Mouse (Mus musculus) MEL (cell line): ENCODE measurements around the gene Osbp2. TPM values are rescaled to one million over a fixed set of nuclear protein-coding genes. Genes with fewer than 3 reads are reported as not detected.
A peak's percentile ranks its signal among the peaks of the same experiment; 100 is the strongest.

Source experiments
- DNase-seq: peaks from one replicate; pipeline ENCODE4 v3.0.0; 2011; ENCODE audit warnings: low read depth, low spot score
- H3K27ac ChIP-seq: 2 replicates; pipeline ENCODE4 v1.5.1; 2012; ENCODE audit warnings: low read depth, mild to moderate bottlenecking, control low read depth, low read length, moderate library complexity; ENCODE audit not compliant: control insufficient read depth
- H3K27me3 ChIP-seq, 2 experiments: fragments of 150-350 bp in 1 of 2; sonication (generic) in 1 of 2; 2 replicates each; pipeline ENCODE4 v1.6.1; 2012; ENCODE audit warnings: low read length in 2 of 2, mild to moderate bottlenecking in 2 of 2, improper control_type of control experiment in 1 of 2, moderate library complexity in 1 of 2; ENCODE audit not compliant: insufficient read depth in 2 of 2, control insufficient read depth in 1 of 2
- H3K36me3 ChIP-seq, 2 experiments: 2 replicates each; pipeline ENCODE4 v1.6.1; 2012 to 2014; ENCODE audit warnings: low read length in 2 of 2, improper control_type of control experiment in 1 of 2, inconsistent platforms in 1 of 2, mild to moderate bottlenecking in 1 of 2; ENCODE audit not compliant: insufficient read depth in 2 of 2, control insufficient read depth in 1 of 2
- H3K4me1 ChIP-seq, 2 experiments: fragments of 150-350 bp in 1 of 2; sonication (generic) in 1 of 2; 2 replicates each; pipeline ENCODE4 v1.6.1; 2012; ENCODE audit warnings: low read length in 2 of 2, improper control_type of control experiment in 1 of 2, mild to moderate bottlenecking in 1 of 2; ENCODE audit not compliant: insufficient read depth in 2 of 2, control insufficient read depth in 1 of 2
- H3K4me3 ChIP-seq, 2 experiments: fragments of 150-350 bp in 1 of 2; sonication (generic) in 1 of 2; 2 replicates each; pipeline ENCODE4 v1.5.1; 2012; ENCODE audit warnings: low read depth in 2 of 2, low read length in 2 of 2, mild to moderate bottlenecking in 2 of 2, moderate library complexity in 2 of 2, control low read depth in 1 of 2, improper control_type of control experiment in 1 of 2; ENCODE audit not compliant: control insufficient read depth in 1 of 2, insufficient read depth in 1 of 2
- H3K79me2 ChIP-seq: 2 replicates; pipeline ENCODE4 v1.6.1; 2012; ENCODE audit warnings: mild to moderate bottlenecking, low read length, moderate library complexity; ENCODE audit not compliant: control insufficient read depth, poor library complexity, insufficient read depth
- H3K9ac ChIP-seq: 2 replicates; pipeline ENCODE4 v1.6.1; 2012; ENCODE audit warnings: low read depth, mild to moderate bottlenecking, control low read depth, low read length, moderate library complexity; ENCODE audit not compliant: control insufficient read depth, poor library complexity, severe bottlenecking
- H3K9me3 ChIP-seq: fragments of 150-350 bp; sonication (generic); replicated peaks from 2 replicates; pipeline ENCODE4 v1.6.1; 2012; ENCODE audit warnings: mild to moderate bottlenecking, low read length, improper control_type of control experiment, moderate library complexity; ENCODE audit not compliant: insufficient read depth
- CHD1 ChIP-seq: IDR thresholded peaks from 2 replicates; pipeline ENCODE4 v1.6.1; 2012; ENCODE audit warnings: low read depth, mild to moderate bottlenecking, inconsistent platforms, low read length, improper control_type of control experiment
- E2F4 ChIP-seq: IDR thresholded peaks from 2 replicates; pipeline ENCODE4 v1.6.1; 2011; ENCODE audit warnings: low read depth, low read length, improper control_type of control experiment, borderline replicate concordance
- ELF1 ChIP-seq: IDR thresholded peaks from 2 replicates; pipeline ENCODE4 v1.6.1; 2014; ENCODE audit warnings: low read depth, mild to moderate bottlenecking, inconsistent platforms, low read length, improper control_type of control experiment, moderate library complexity
- ETS1 ChIP-seq: IDR thresholded peaks from 2 replicates; pipeline ENCODE4 v1.6.1; 2012; ENCODE audit warnings: low read depth, mild to moderate bottlenecking, inconsistent platforms, low read length, improper control_type of control experiment, moderate library complexity
- GABPA ChIP-seq: IDR thresholded peaks from 2 replicates; pipeline ENCODE4 v1.6.1; 2012; ENCODE audit warnings: low read depth, mild to moderate bottlenecking, inconsistent platforms, low read length, improper control_type of control experiment, moderate library complexity
- GATA1 ChIP-seq: IDR thresholded peaks from 2 replicates; pipeline ENCODE4 v1.6.1; 2011; ENCODE audit warnings: low read depth, low read length, improper control_type of control experiment
- HCFC1 ChIP-seq: IDR thresholded peaks from 2 replicates; pipeline ENCODE4 v1.6.1; 2012; ENCODE audit warnings: low read depth, mild to moderate bottlenecking, inconsistent platforms, low read length, improper control_type of control experiment, moderate library complexity
- MAFK ChIP-seq: IDR thresholded peaks from 2 replicates; pipeline ENCODE4 v1.6.1; 2011; ENCODE audit warnings: low read depth, mild to moderate bottlenecking, low read length, improper control_type of control experiment, borderline replicate concordance
- MAX ChIP-seq: IDR thresholded peaks from 2 replicates; pipeline ENCODE4 v1.6.1; 2011; ENCODE audit warnings: low read length, improper control_type of control experiment
- MYB ChIP-seq: IDR thresholded peaks from 2 replicates; pipeline ENCODE4 v1.6.1; 2011; ENCODE audit warnings: mild to moderate bottlenecking, low read depth, low read length, improper control_type of control experiment
- NELFE ChIP-seq: IDR thresholded peaks from 2 replicates; pipeline ENCODE4 v1.6.1; 2011; ENCODE audit warnings: low read depth, low read length, improper control_type of control experiment
- NRF1 ChIP-seq: IDR thresholded peaks from 2 replicates; pipeline ENCODE4 v1.6.1; 2014; ENCODE audit warnings: low read depth, mild to moderate bottlenecking, inconsistent platforms, low read length, improper control_type of control experiment, moderate library complexity; ENCODE audit not compliant: poor library complexity, insufficient read depth, severe bottlenecking
- POLR2A ChIP-seq, 2 experiments: IDR thresholded peaks; 2 replicates each; pipeline ENCODE4 v1.6.1; 2011 to 2012; ENCODE audit warnings: low read length in 2 of 2, mild to moderate bottlenecking in 2 of 2, control low read depth in 1 of 2, improper control_type of control experiment in 1 of 2, low read depth in 1 of 2, moderate library complexity in 1 of 2; ENCODE audit not compliant: control insufficient read depth in 1 of 2, insufficient read depth in 1 of 2, poor library complexity in 1 of 2
- POLR2AphosphoS2 ChIP-seq: IDR thresholded peaks from 2 replicates; pipeline ENCODE4 v1.6.1; 2011; ENCODE audit warnings: low read length, improper control_type of control experiment
- SIN3A ChIP-seq: IDR thresholded peaks from 2 replicates; pipeline ENCODE4 v1.6.1; 2012; ENCODE audit warnings: low read length, improper control_type of control experiment, inconsistent platforms
- TAL1 ChIP-seq: IDR thresholded peaks from 2 replicates; pipeline ENCODE4 v1.6.1; 2012; ENCODE audit warnings: mild to moderate bottlenecking, inconsistent platforms, low read length, moderate library complexity, mixed read lengths
- USF1 ChIP-seq: IDR thresholded peaks from 2 replicates; pipeline ENCODE4 v1.6.1; 2014; ENCODE audit warnings: low read depth, mild to moderate bottlenecking, inconsistent platforms, low read length, improper control_type of control experiment, moderate library complexity
- USF2 ChIP-seq, 2 experiments: IDR thresholded peaks; 2 replicates each; pipeline ENCODE4 v1.6.1; 2011 to 2012; ENCODE audit warnings: improper control_type of control experiment in 2 of 2, low read length in 2 of 2, borderline replicate concordance in 1 of 2, inconsistent platforms in 1 of 2, low read depth in 1 of 2, mild to moderate bottlenecking in 1 of 2; ENCODE audit not compliant: insufficient read depth in 1 of 2
- ZNF384 ChIP-seq: IDR thresholded peaks from 2 replicates; pipeline ENCODE4 v1.6.1; 2012; ENCODE audit warnings: low read depth, mild to moderate bottlenecking, inconsistent platforms, low read length, improper control_type of control experiment
- polyA plus RNA-seq, 2 experiments: library from polyadenylated mRNA; stranded (reverse) in 1 of 2; unstranded in 1 of 2; fragments of >175 nt in 1 of 2; fragments of >200 nt in 1 of 2; gene quantifications; 2 replicates each; pipeline versions ENCODE4 v1.2.1 to v1.2.4; 2012; ENCODE audit warnings: low replicate concordance in 2 of 2, low read depth in 1 of 2; ENCODE audit not compliant: insufficient read length in 2 of 2, insufficient read depth in 1 of 2, missing spikeins in 1 of 2
- total RNA-seq: library from RNA; depleted of rRNA; stranded (reverse); fragments of 300-350 nt; gene quantifications from 2 replicates; pipeline ENCODE4 v1.2.3, GENCODE M21; 2012

The Osbp2 gene
- total and polyA plus RNA-seq, 3 experiments: 0.04 TPM; not detected in 2

- Histone ChIP-seq H3K27me3 (peaks cover 18 to 27% of the 10 kb centered on the region in 2 experiments), H3K79me2 (no peaks in the 10 kb centered on the region), H3K9ac (no peak overlapping the region), H3K4me3 (no peak overlapping the region), H3K36me3 (no peaks in the 10 kb centered on the region), H3K9me3 (no peaks in the 10 kb centered on the region), H3K27ac (no peak overlapping the region), H3K4me1 (no peaks in the 10 kb centered on the region)
- peak; percentile 16 for DNase-seq
- no peak for TF ChIP-seq GATA1
- TF ChIP-seq POLR2A (IDR thresholded peaks at IDR 0.05; ENCODE audit: control insufficient read depth in 1 of 2, insufficient read depth in 1 of 2, low read depth in 1 of 2, low read length in 2 of 2, poor library complexity in 1 of 2): no peak
- no peak for TF ChIP-seq GABPA
- TF ChIP-seq HCFC1: no peak
- TF ChIP-seq USF1: peak; percentile 63; the same call in 1 of the 2 replicates
- no peak for TF ChIP-seq ZNF384
These were observed 113.9 kb downstream of the Osbp2 start for GRCm38 (mm10) chr11:3749831-3750230.

- Histone ChIP-seq H3K27ac (no peak overlapping the region), H3K9ac (no peak overlapping the region), H3K27me3 (peaks cover 4 to 20% of the 10 kb centered on the region in 2 experiments), H3K79me2 (no peaks in the 10 kb centered on the region), H3K4me1 (no peaks in the 10 kb centered on the region), H3K36me3 (no peaks in the 10 kb centered on the region), H3K9me3 (no peaks in the 10 kb centered on the region), H3K4me3 (no peak overlapping the region)
- no peak for TF ChIP-seq MAX
- TF ChIP-seq NELFE: no peak
- no peak for TF ChIP-seq MAFK
- TF ChIP-seq POLR2A (IDR thresholded peaks at IDR 0.05; ENCODE audit: control insufficient read depth in 1 of 2, insufficient read depth in 1 of 2, low read depth in 1 of 2, low read length in 2 of 2, poor library complexity in 1 of 2): no peak
- TF ChIP-seq USF2 (IDR thresholded peaks at IDR 0.05; ENCODE audit: borderline replicate concordance in 1 of 2, insufficient read depth in 1 of 2, low read depth in 1 of 2, low read length in 2 of 2): no peak
- no peak for TF ChIP-seq ZNF384
- TF ChIP-seq MYB: no peak
- TF ChIP-seq HCFC1: no peak
- TF ChIP-seq CHD1: no peak
- no peak for TF ChIP-seq POLR2AphosphoS2
- no peak for TF ChIP-seq ELF1
- TF ChIP-seq ETS1: no peak
- TF ChIP-seq NRF1: no peak
- no peak for TF ChIP-seq SIN3A
- TF ChIP-seq GABPA: no peak
- no peak for TF ChIP-seq TAL1
- no peak for TF ChIP-seq E2F4
- no peak for DNase-seq
These were observed 121.3 kb downstream of the Osbp2 start for GRCm38 (mm10) chr11:3742449-3742848.
